Mouse (Mus musculus) myocyte (in vitro differentiated cells): ENCODE measurements around the gene Cfap99. TPM values are rescaled to one million over a fixed set of nuclear protein-coding genes. Genes with fewer than 3 reads are reported as not detected.
A peak's percentile ranks its signal among the peaks of the same experiment; 100 is the strongest.

Experiments
- H3K27me3 ChIP-seq: one replicate; pipeline ENCODE4 v1.6.1; 2011; ENCODE audit not compliant: control insufficient read depth, insufficient read depth, insufficient read length
- H3K36me3 ChIP-seq: one replicate; pipeline ENCODE4 v1.6.1; 2011; ENCODE audit not compliant: control insufficient read depth, insufficient read depth
- H3K4me2 ChIP-seq: one replicate; pipeline ENCODE4 v1.6.1; 2011; ENCODE audit warnings: low read depth, control low read depth
- H3K4me3 ChIP-seq: one replicate; pipeline ENCODE4 v1.5.1; 2011; ENCODE audit warnings: mild to moderate bottlenecking, control low read depth, moderate library complexity
- H3K79me2 ChIP-seq: one replicate; pipeline ENCODE4 v1.6.1; 2011; ENCODE audit not compliant: control insufficient read depth, insufficient read depth
- H3ac ChIP-seq: one replicate; pipeline ENCODE4 v1.6.1; 2011; ENCODE audit not compliant: control insufficient read depth, insufficient read length
- CEBPB ChIP-seq: IDR thresholded peaks from 2 replicates; pipeline ENCODE4 v1.6.1; 2011; ENCODE audit warnings: mild to moderate bottlenecking, moderate library complexity; ENCODE audit not compliant: poor library complexity, insufficient read depth, severe bottlenecking
- E2F4 ChIP-seq: IDR thresholded peaks from one replicate; pipeline ENCODE4 v1.6.1; 2011; ENCODE audit warnings: mild to moderate bottlenecking, control low read depth, moderate library complexity; ENCODE audit not compliant: insufficient read depth
- MAX ChIP-seq: IDR thresholded peaks from one replicate; pipeline ENCODE4 v1.6.1; 2011; ENCODE audit warnings: low read depth, mild to moderate bottlenecking, control low read depth
- MYOD1 ChIP-seq, 3 experiments: IDR thresholded peaks; one replicate each; pipeline ENCODE4 v1.6.1; 2011; ENCODE audit warnings: control low read depth in 2 of 3, low read depth in 2 of 3, mild to moderate bottlenecking in 2 of 3, moderate library complexity in 1 of 3; ENCODE audit not compliant: insufficient read length in 2 of 3, control insufficient read depth in 1 of 3
- MYOG ChIP-seq, 3 experiments: IDR thresholded peaks; one replicate each; pipeline ENCODE4 v1.6.1; 2011; ENCODE audit warnings: control low read depth in 2 of 3, low read depth in 2 of 3, mild to moderate bottlenecking in 2 of 3; ENCODE audit not compliant: insufficient read length in 2 of 3, control insufficient read depth in 1 of 3, insufficient read depth in 1 of 3
- POLR2A ChIP-seq: IDR thresholded peaks from one replicate; pipeline ENCODE4 v1.6.1; 2011; ENCODE audit warnings: low read depth, mild to moderate bottlenecking, control low read depth, moderate library complexity; ENCODE audit not compliant: insufficient read length
- POLR2AphosphoS2 ChIP-seq: IDR thresholded peaks from one replicate; pipeline ENCODE4 v1.6.1; 2011; ENCODE audit warnings: low read depth, control low read depth; ENCODE audit not compliant: insufficient read length
- REST ChIP-seq: IDR thresholded peaks from one replicate; pipeline ENCODE4 v1.6.1; 2011; ENCODE audit warnings: mild to moderate bottlenecking, control low read depth, moderate library complexity; ENCODE audit not compliant: insufficient read depth, insufficient read length
- SRF ChIP-seq: IDR thresholded peaks from one replicate; pipeline ENCODE4 v1.6.1; 2011; ENCODE audit warnings: low read depth; ENCODE audit not compliant: control insufficient read depth, insufficient read length
- TCF12 ChIP-seq: IDR thresholded peaks from one replicate; pipeline ENCODE4 v1.6.1; 2011; ENCODE audit warnings: mild to moderate bottlenecking, control low read depth; ENCODE audit not compliant: poor library complexity, insufficient read depth, severe bottlenecking
- TCF3 ChIP-seq: IDR thresholded peaks from one replicate; pipeline ENCODE4 v1.6.1; 2011; ENCODE audit warnings: low read depth, control low read depth; ENCODE audit not compliant: insufficient read length
- USF1 ChIP-seq: IDR thresholded peaks from one replicate; pipeline ENCODE4 v1.6.1; 2011; ENCODE audit warnings: low read depth, mild to moderate bottlenecking, control low read depth, moderate library complexity
- polyA plus RNA-seq: library from polyadenylated mRNA; unstranded; fragments of >200 nt; fragmentation: generic; extraction: Trizol; gene quantifications from one replicate; pipeline ENCODE4 v1.2.1, GENCODE M21; 2012; ENCODE audit warnings: missing spikeins

Gene Cfap99
- polyA plus RNA-seq, 1 experiment = 0.02 TPM

GRCm38 (mm10) chr5:34368551-34369290, 80.3 kb downstream of the Cfap99 start:
- Histone ChIP-seq H3K4me2 (peak overlapping the region; percentile 69), H3K27me3 (no peaks in the 10 kb centered on the region), H3K79me2 (peaks cover 34% of the 10 kb centered on the region), H3K4me3 (peak overlapping the region; percentile 50), H3K36me3 (peaks cover 4% of the 10 kb centered on the region), H3ac (peak overlapping the region; percentile 93)
- TF ChIP-seq CEBPB (0 out of 2 replicates have a peak, but pooled peaks have one; percentile 31), E2F4 (no peak)

- TF ChIP-seq MYOD1 (IDR thresholded peaks at IDR 0.05; ENCODE audit: control insufficient read depth in 1 of 3, insufficient read length in 2 of 3, low read depth in 2 of 3) = peak in 1 of 3 experiments; percentile 31
- TF ChIP-seq REST = no peak
- peak in 1 of 3 experiments; percentile 14 for TF ChIP-seq MYOG (IDR thresholded peaks at IDR 0.05; ENCODE audit: control insufficient read depth in 1 of 3, insufficient read depth in 1 of 3, insufficient read length in 2 of 3, low read depth in 2 of 3)
- peak; percentile 67 for TF ChIP-seq POLR2A
- TF ChIP-seq MAX = no peak
- TF ChIP-seq POLR2AphosphoS2 = peak; percentile 83
- no peak for TF ChIP-seq E2F4
- no peak for TF ChIP-seq USF1
- peak; percentile 70 for TF ChIP-seq SRF
- TF ChIP-seq CEBPB = no peak
- H3ac ChIP-seq = peak within 1 kb of the TSS; percentile 93
- H3K4me3 ChIP-seq = peak within 1 kb of the TSS; percentile 50
- H3K27me3 ChIP-seq = no peaks in the 10 kb centered on the region
- peaks cover 4% of the 10 kb centered on the region for H3K36me3 ChIP-seq
- peaks cover 41% of the 10 kb centered on the region for H3K79me2 ChIP-seq
- peak within 1 kb of the TSS; percentile 90 for H3K4me2 ChIP-seq
These were observed 81.1 kb downstream of the Cfap99 start, which contains the start of gene Fam193a for GRCm38 (mm10) chr5:34369341-34370021. Gene Fam193a, plus strand, starts transcription at chr5:34369933.

- Histone ChIP-seq H3K79me2 (peaks cover 49% of the 10 kb centered on the region), H3K27me3 (no peaks in the 10 kb centered on the region), H3K4me2 (peak overlapping the region; percentile 90), H3K36me3 (no peaks in the 10 kb centered on the region), H3K4me3 (peak overlapping the region; percentile 50), H3ac (peak overlapping the region; percentile 93)
- no peak for TF ChIP-seq POLR2AphosphoS2
- no peak for TF ChIP-seq REST
- no peak for TF ChIP-seq CEBPB
- TF ChIP-seq MYOD1 (IDR thresholded peaks at IDR 0.05; ENCODE audit: control insufficient read depth in 1 of 3, insufficient read length in 2 of 3, low read depth in 2 of 3) = no peak
- no peak for TF ChIP-seq SRF
These were observed 81.8 kb downstream of the Cfap99 start for GRCm38 (mm10) chr5:34370022-34370823.

DNA sequence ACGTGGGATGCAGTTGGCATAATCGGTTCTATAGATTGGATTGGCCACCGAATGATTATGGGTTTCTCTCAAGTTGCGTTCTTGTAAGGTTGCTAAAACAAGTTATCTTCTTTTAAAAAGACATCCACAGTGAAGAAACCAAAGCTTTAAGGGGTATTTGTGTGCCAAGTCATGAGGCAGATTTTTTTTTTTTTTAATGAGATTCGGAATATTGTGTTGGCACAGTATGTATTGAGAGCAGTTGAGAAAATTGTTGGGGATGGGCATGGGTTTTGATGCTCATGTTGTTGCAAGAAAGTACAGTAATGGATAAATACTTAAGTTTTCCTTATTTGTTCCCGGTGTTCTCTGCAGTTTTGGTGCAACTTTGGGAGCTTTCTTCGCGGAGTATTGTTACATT, 82.4 kb downstream of the Cfap99 start:
- Histone ChIP-seq H3K4me3 (peak overlapping the region; percentile 50), H3ac (peak overlapping the region; percentile 93), H3K36me3 (no peaks in the 10 kb centered on the region), H3K79me2 (peaks cover 55% of the 10 kb centered on the region), H3K27me3 (no peaks in the 10 kb centered on the region), H3K4me2 (peak overlapping the region; percentile 90)
- TF ChIP-seq E2F4 (no peak), MYOD1 (IDR thresholded peaks at IDR 0.05; ENCODE audit: control insufficient read depth in 1 of 3, insufficient read length in 2 of 3, low read depth in 2 of 3) (no peak), MYOG (IDR thresholded peaks at IDR 0.05; ENCODE audit: control insufficient read depth in 1 of 3, insufficient read depth in 1 of 3, insufficient read length in 2 of 3, low read depth in 2 of 3) (no peak), TCF3 (no peak), REST (no peak), POLR2AphosphoS2 (no peak), TCF12 (no peak)

DNA sequence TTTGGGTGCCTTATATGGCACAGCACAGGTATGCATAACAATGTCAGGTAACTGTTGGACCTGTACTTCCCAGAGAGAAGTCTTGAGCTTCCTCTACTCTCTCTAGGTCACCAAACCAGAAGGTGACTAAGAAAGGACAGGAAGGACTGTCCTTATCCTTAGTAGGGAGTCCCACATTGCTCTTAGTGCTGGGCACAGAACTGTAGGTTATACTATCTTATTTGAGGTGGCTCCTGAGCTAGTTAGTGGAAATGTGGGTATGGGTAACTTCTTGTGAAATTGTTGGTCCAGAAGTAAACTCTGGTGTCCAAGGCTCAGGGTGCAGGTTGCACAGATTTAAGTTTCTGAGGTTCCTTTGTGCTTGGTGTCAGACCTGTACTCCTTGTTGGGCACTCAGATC, 83.7 kb downstream of the Cfap99 start:
- no peaks in the 10 kb centered on the region for H3K27me3 ChIP-seq
- H3ac ChIP-seq = no peak overlapping the region
- H3K36me3 ChIP-seq = no peaks in the 10 kb centered on the region
- no peak overlapping the region for H3K4me3 ChIP-seq
- TF ChIP-seq TCF12 (no peak), SRF (no peak), CEBPB (no peak), E2F4 (no peak), MYOD1 (IDR thresholded peaks at IDR 0.05; ENCODE audit: control insufficient read depth in 1 of 3, insufficient read length in 2 of 3, low read depth in 2 of 3) (no peak), POLR2AphosphoS2 (no peak), MYOG (IDR thresholded peaks at IDR 0.05; ENCODE audit: control insufficient read depth in 1 of 3, insufficient read depth in 1 of 3, insufficient read length in 2 of 3, low read depth in 2 of 3) (no peak), POLR2A (no peak), USF1 (no peak), REST (no peak), TCF3 (no peak), MAX (no peak)
- peak overlapping the region; percentile 30 for H3K4me2 ChIP-seq
- peaks cover 68% of the 10 kb centered on the region for H3K79me2 ChIP-seq
